Mouse (Mus musculus) 3T3-L1 (cell line): Measurements from ENCODE around the gene Hrh3.

Experiments used
- DNase-seq: peaks from one replicate; pipeline ENCODE4 v3.0.0-alpha.2; 2015; ENCODE audit warnings: low read depth, low spot score

The Hrh3 gene

DNA sequence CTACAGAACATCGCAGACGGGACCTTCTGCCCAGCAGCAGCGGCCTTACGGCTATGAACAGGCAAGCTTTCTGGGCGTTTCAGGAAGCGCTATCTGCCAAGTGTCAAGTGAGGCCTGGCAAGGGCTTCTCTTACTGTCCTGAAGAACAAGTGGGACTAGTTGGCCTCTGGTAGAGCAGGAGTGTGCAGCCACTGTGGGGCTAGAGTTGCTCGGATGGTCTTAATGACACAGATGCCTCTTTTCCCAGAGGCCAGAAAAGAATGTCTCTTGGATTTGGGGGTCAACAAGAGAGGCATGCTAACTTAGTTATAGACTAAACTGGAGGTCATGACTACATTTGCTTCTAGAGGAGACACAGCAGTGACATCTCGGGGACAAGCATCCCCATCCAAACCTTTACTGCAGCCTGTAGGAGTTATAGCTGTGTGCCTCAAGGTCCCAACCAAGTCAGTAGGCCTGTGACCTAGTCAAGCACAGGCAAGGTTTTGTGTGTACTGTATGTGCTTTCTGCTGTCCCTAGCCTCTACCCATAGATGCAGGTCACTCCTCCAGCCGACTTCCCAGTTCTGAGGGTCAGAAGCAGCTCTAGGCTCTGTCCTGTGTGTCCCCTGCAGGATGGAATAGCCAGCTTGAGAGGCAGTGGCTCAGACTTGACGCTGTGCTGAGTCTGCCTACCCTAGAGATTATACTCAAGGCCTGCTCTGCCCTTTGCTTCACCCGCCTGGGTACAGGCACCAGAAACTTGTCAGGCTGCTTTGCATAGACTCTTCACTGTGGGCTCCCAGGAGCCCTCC is 40.8 kb downstream of the Hrh3 start:
- DNase-seq: no peak

DNA sequence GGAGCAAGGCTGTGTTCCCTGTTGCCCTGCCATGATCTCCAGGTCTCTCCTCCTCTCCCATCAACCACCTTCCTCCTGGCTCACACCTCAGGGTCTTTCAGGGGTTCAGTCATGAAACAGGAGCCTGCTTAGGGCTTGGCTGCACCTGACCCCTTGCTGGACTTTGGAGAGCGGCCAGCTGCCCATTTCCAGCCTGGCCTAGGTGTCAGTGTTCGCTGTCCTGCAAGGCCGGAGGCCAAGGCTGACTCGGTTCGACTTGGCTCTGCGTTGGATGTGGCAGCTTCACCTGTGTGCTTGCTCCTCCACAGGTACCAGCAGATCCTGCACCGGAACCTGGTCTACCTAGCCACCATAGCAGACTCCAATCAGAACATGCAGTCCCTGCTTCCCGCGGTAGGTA is 51.3 kb downstream of the Hrh3 start:
- DNase-seq: no peak

GRCm38 (mm10) chr2:180051986-180052733 is 52.1 kb downstream of the Hrh3 start:
- peak; percentile 72 for DNase-seq

- peak; percentile 88 for DNase-seq
These were observed 53.3 kb downstream of the Hrh3 start for GRCm38 (mm10) chr2:180050986-180051385.
